Mouse (Mus musculus): Measurements from ENCODE around the gene Apba2.

- TF ChIP-seq CTCF (IDR thresholded peaks at IDR 0.05; ENCODE audit: insufficient read depth, low read length), result no peak
- TF ChIP-seq POLR2A (IDR thresholded peaks at IDR 0.05; ENCODE audit: borderline replicate concordance, extremely low read depth, low read depth, low read length), result no peak
Measured at GRCm38 (mm10) chr7:64642903-64643302, 141.4 kb downstream of the Apba2 start.

Data from lung, adult 2 months (tissue).